Mouse (Mus musculus): ENCODE results near the gene A3galt2. TPM values are rescaled to one million over a fixed set of nuclear protein-coding genes. Genes with fewer than 3 reads are reported as not detected.

A3galt2 gene
- polyA plus RNA-seq, 1 experiment from 2014 or later = 0.30 TPM

GRCm38 (mm10) chr4:128760029-128760428 lies 4.9 kb downstream of the A3galt2 start:
- 77% methylated on average over 6 of the region's 6 CpGs for WGBS
- no peaks in the 10 kb centered on the region for H3K36me3 ChIP-seq (ENCODE audit: control insufficient read depth, insufficient read depth, low read length)
- no peak for ATAC-seq (ENCODE audit: low read depth)

GRCm38 (mm10) chr4:128766929-128767328 lies 11.8 kb downstream of the A3galt2 start:
- Histone ChIP-seq H3K36me3 (ENCODE audit: control insufficient read depth, insufficient read depth, low read length) (peaks cover 2% of the 10 kb centered on the region), H3K27me3 (ENCODE audit: control insufficient read depth, insufficient read depth, low read depth, low read length) (no peaks in the 10 kb centered on the region), H3K9ac (ENCODE audit: low read length) (no peak overlapping the region), H3K27ac (ENCODE audit: low read length) (no peak overlapping the region), H3K9me3 (ENCODE audit: control insufficient read depth, low read length) (peaks cover 5% of the 10 kb centered on the region; the same call in 1 of the 2 replicates), H3K4me1 (replicated peaks; ENCODE audit: control insufficient read depth, insufficient read depth, low read length) (peaks cover 3% of the 10 kb centered on the region; the same call in 1 of the 2 replicates), H3K4me2 (ENCODE audit: low read depth, low read length) (no peak overlapping the region), H3K4me3 (ENCODE audit: low read length) (no peak overlapping the region)
- WGBS = 84% methylated on average over 20 of the region's 20 CpGs
- no peak for ATAC-seq (ENCODE audit: low read depth)

More at GRCm38 (mm10) chr4:128760029-128760428, 4.9 kb downstream of the A3galt2 start:
- Histone ChIP-seq H3K27me3 (ENCODE audit: control insufficient read depth, insufficient read depth, low read depth, low read length) (no peaks in the 10 kb centered on the region), H3K4me2 (ENCODE audit: low read depth, low read length) (no peak overlapping the region), H3K4me3 (ENCODE audit: low read length) (no peak overlapping the region), H3K9me3 (ENCODE audit: control insufficient read depth, low read length) (peaks cover 5% of the 10 kb centered on the region; the same call in 1 of the 2 replicates), H3K9ac (ENCODE audit: low read length) (no peak overlapping the region), H3K27ac (ENCODE audit: low read length) (no peak overlapping the region), H3K4me1 (replicated peaks; ENCODE audit: control insufficient read depth, insufficient read depth, low read length) (no peaks in the 10 kb centered on the region)

DNA sequence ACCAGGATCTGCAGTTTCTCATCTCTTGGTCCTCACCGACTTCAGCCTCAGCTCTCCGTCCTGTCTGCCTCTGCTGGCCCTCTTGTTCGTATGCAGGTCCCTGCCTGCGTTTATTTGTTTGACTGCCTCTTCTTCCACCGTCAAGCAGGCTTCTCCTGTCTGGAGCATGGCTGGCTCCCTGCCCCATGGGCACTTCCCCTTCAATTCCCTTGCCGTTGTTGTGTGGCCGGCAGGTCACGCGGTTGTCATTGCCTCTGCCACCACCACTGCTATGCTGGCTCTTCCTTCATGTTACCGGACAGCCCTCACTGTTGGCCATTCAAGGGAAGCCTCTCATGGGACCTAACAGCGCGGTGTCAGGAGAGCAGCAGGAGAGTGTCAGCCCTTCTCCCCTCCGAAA lies 13.0 kb downstream of the A3galt2 start:
- Histone ChIP-seq H3K27me3 (ENCODE audit: control insufficient read depth, insufficient read depth, low read depth, low read length) (no peaks in the 10 kb centered on the region), H3K36me3 (ENCODE audit: control insufficient read depth, insufficient read depth, low read length) (peaks cover 14% of the 10 kb centered on the region), H3K27ac (ENCODE audit: low read length) (no peak overlapping the region), H3K4me3 (ENCODE audit: low read length) (no peak overlapping the region), H3K4me2 (ENCODE audit: low read depth, low read length) (no peak overlapping the region), H3K9ac (ENCODE audit: low read length) (no peak overlapping the region), H3K4me1 (replicated peaks; ENCODE audit: control insufficient read depth, insufficient read depth, low read length) (peaks cover 3% of the 10 kb centered on the region; the same call in 1 of the 2 replicates), H3K9me3 (ENCODE audit: control insufficient read depth, low read length) (peaks cover 2% of the 10 kb centered on the region; the same call in 1 of the 2 replicates)
- ATAC-seq (ENCODE audit: low read depth) = no peak
- WGBS = 63% methylated on average over 13 of the region's 13 CpGs

- no peaks in the 10 kb centered on the region for H3K27me3 ChIP-seq (ENCODE audit: control insufficient read depth, insufficient read depth, low read depth, low read length)
- H3K9ac ChIP-seq (ENCODE audit: low read length) = no peak overlapping the region
- H3K36me3 ChIP-seq (ENCODE audit: control insufficient read depth, insufficient read depth, low read length) = peaks cover 31% of the 10 kb centered on the region
- no peak overlapping the region for H3K27ac ChIP-seq (ENCODE audit: low read length)
- H3K4me3 ChIP-seq (ENCODE audit: low read length) = no peak overlapping the region
- no peak for ATAC-seq (ENCODE audit: low read depth)
- 64% methylated on average over 13 of the region's 13 CpGs for WGBS
- H3K9me3 ChIP-seq (ENCODE audit: control insufficient read depth, low read length) = no peaks in the 10 kb centered on the region
- no peak overlapping the region for H3K4me2 ChIP-seq (ENCODE audit: low read depth, low read length)
- peaks cover 3% of the 10 kb centered on the region; the same call in 1 of the 2 replicates for H3K4me1 ChIP-seq (replicated peaks; ENCODE audit: control insufficient read depth, insufficient read depth, low read length)
Observed at GRCm38 (mm10) chr4:128769569-128770355, 14.6 kb downstream of the A3galt2 start.

DNA sequence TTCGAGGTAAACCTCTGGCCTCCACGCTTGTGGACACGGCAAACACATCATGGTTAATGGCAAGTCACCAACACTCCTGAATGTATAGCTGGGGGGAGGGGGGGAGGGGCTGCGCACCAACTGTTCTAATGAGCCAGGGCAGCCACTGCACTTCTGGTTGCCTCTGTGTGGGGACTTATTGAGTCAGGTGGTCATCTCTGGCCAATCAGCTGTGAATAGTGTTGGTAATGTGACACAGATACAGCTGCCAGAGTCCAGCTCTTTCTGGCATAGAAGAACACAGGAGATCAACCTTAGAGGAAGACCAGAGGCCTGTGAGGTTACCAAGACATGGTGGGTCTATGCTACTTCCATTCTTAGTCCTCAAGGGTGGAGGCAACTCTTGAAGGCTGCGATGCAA lies 15.5 kb downstream of the A3galt2 start:
- H3K4me3 ChIP-seq (ENCODE audit: low read length) = no peak overlapping the region
- H3K36me3 ChIP-seq (ENCODE audit: control insufficient read depth, insufficient read depth, low read length) = peaks cover 37% of the 10 kb centered on the region
- H3K4me2 ChIP-seq (ENCODE audit: low read depth, low read length) = no peak overlapping the region
- H3K9ac ChIP-seq (ENCODE audit: low read length) = no peak overlapping the region
- no peak overlapping the region for H3K27ac ChIP-seq (ENCODE audit: low read length)
- H3K4me1 ChIP-seq (replicated peaks; ENCODE audit: control insufficient read depth, insufficient read depth, low read length) = peaks cover 3% of the 10 kb centered on the region; the same call in 1 of the 2 replicates
- 71% methylated on average over 5 of the region's 5 CpGs for WGBS
- peak; percentile 45 for ATAC-seq (ENCODE audit: low read depth)
- H3K27me3 ChIP-seq (ENCODE audit: control insufficient read depth, insufficient read depth, low read depth, low read length) = no peaks in the 10 kb centered on the region
- no peaks in the 10 kb centered on the region for H3K9me3 ChIP-seq (ENCODE audit: control insufficient read depth, low read length)

- 70% methylated on average over 11 of the region's 11 CpGs for WGBS
Observed at GRCm38 (mm10) chr4:128773820-128774219, 18.7 kb downstream of the A3galt2 start.

GRCm38 (mm10) chr4:128774467-128774866 lies 19.3 kb downstream of the A3galt2 start:
- Histone ChIP-seq H3K4me1 (replicated peaks; ENCODE audit: control insufficient read depth, insufficient read depth, low read length) (peaks cover 3% of the 10 kb centered on the region; the same call in 1 of the 2 replicates), H3K4me2 (ENCODE audit: low read depth, low read length) (no peak overlapping the region), H3K36me3 (ENCODE audit: control insufficient read depth, insufficient read depth, low read length) (peaks cover 53% of the 10 kb centered on the region), H3K27me3 (ENCODE audit: control insufficient read depth, insufficient read depth, low read depth, low read length) (no peaks in the 10 kb centered on the region), H3K9ac (ENCODE audit: low read length) (no peak overlapping the region), H3K4me3 (ENCODE audit: low read length) (no peak overlapping the region), H3K27ac (ENCODE audit: low read length) (no peak overlapping the region), H3K9me3 (ENCODE audit: control insufficient read depth, low read length) (no peaks in the 10 kb centered on the region)
- ATAC-seq (ENCODE audit: low read depth) = no peak
- WGBS = 87% methylated on average over 9 of the region's 9 CpGs

More at GRCm38 (mm10) chr4:128773820-128774219, 18.7 kb downstream of the A3galt2 start:
- Histone ChIP-seq H3K4me3 (ENCODE audit: low read length) (no peak overlapping the region), H3K27me3 (ENCODE audit: control insufficient read depth, insufficient read depth, low read depth, low read length) (no peaks in the 10 kb centered on the region), H3K4me2 (ENCODE audit: low read depth, low read length) (no peak overlapping the region), H3K9me3 (ENCODE audit: control insufficient read depth, low read length) (no peaks in the 10 kb centered on the region), H3K4me1 (replicated peaks; ENCODE audit: control insufficient read depth, insufficient read depth, low read length) (peaks cover 3% of the 10 kb centered on the region; the same call in 1 of the 2 replicates), H3K27ac (ENCODE audit: low read length) (no peak overlapping the region), H3K36me3 (ENCODE audit: control insufficient read depth, insufficient read depth, low read length) (peaks cover 48% of the 10 kb centered on the region), H3K9ac (ENCODE audit: low read length) (no peak overlapping the region)
- ATAC-seq (ENCODE audit: low read depth) = no peak

DNA sequence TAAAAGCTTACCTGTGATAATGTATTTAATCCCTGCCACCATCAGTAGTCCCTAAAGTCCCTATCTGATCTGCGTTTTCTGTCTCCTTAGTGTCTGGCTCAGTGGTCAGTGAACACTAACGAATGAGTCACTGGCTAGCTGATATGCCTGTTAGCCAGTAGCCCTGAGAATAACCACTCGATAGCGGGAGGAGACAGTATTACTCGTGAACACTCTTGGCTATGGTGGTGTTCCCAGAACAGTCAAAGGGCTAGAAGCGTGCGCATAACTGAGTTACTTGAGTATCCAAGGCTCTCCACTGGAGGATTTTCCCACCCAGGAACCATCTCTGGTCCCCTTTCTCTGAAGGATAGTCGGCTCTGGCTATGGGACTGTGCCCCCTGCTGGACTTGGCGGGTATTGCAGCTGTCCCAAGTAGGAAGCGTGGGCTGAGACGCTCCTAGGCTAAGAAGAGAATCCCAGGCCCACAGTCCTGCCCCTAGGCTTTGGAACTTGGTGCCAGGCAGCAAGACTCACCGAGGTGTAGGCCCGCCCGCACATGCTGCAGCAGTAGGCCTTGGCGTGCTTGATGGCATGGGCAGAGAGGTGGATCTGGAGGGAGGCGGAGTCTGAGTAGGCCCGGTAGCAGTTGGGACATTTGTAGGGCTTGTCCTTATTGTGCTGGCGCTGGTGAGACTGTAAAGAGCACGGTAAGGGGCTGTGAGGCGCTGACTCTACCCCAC lies 21.6 kb downstream of the A3galt2 start:
- no peak overlapping the region for H3K4me2 ChIP-seq (ENCODE audit: low read depth, low read length)
- no peaks in the 10 kb centered on the region for H3K27me3 ChIP-seq (ENCODE audit: control insufficient read depth, insufficient read depth, low read depth, low read length)
- no peak overlapping the region for H3K27ac ChIP-seq (ENCODE audit: low read length)
- no peak overlapping the region for H3K4me3 ChIP-seq (ENCODE audit: low read length)
- H3K9ac ChIP-seq (ENCODE audit: low read length) = no peak overlapping the region
- WGBS = 47% methylated on average over 20 of the region's 20 CpGs
- peaks cover 68% of the 10 kb centered on the region for H3K36me3 ChIP-seq (ENCODE audit: control insufficient read depth, insufficient read depth, low read length)
- no peaks in the 10 kb centered on the region for H3K9me3 ChIP-seq (ENCODE audit: control insufficient read depth, low read length)
- no peaks in the 10 kb centered on the region for H3K4me1 ChIP-seq (replicated peaks; ENCODE audit: control insufficient read depth, insufficient read depth, low read length)
- ATAC-seq (ENCODE audit: low read depth) = peak; percentile 62

- WGBS = 78% methylated on average over 11 of the region's 11 CpGs
- no peaks in the 10 kb centered on the region for H3K9me3 ChIP-seq (ENCODE audit: control insufficient read depth, low read length)
- no peak overlapping the region for H3K9ac ChIP-seq (ENCODE audit: low read length)
- no peak for ATAC-seq (ENCODE audit: low read depth)
- H3K4me2 ChIP-seq (ENCODE audit: low read depth, low read length) = no peak overlapping the region
- H3K27me3 ChIP-seq (ENCODE audit: control insufficient read depth, insufficient read depth, low read depth, low read length) = no peaks in the 10 kb centered on the region
- H3K36me3 ChIP-seq (ENCODE audit: control insufficient read depth, insufficient read depth, low read length) = peaks cover 65% of the 10 kb centered on the region
- H3K4me1 ChIP-seq (replicated peaks; ENCODE audit: control insufficient read depth, insufficient read depth, low read length) = peaks cover 3% of the 10 kb centered on the region; the same call in 1 of the 2 replicates
- H3K4me3 ChIP-seq (ENCODE audit: low read length) = no peak overlapping the region
- no peak overlapping the region for H3K27ac ChIP-seq (ENCODE audit: low read length)
Observed at GRCm38 (mm10) chr4:128777593-128777992, 22.4 kb downstream of the A3galt2 start.
